Mouse (Mus musculus): ENCODE results near the gene Atp2b1. TPM values are rescaled to one million over a fixed set of nuclear protein-coding genes. Genes with fewer than 3 reads are reported as not detected.

The Atp2b1 gene
- total and polyA plus RNA-seq, 3 experiments: 23.5 to 26.6 TPM; not detected in 1

- Histone ChIP-seq H3K4me3 (ENCODE audit: control insufficient read depth in 1 of 2, insufficient read depth in 1 of 2, low read depth in 2 of 2, low read length in 2 of 2) (no peak overlapping the region), H3K9me3 (replicated peaks; ENCODE audit: insufficient read depth, low read length) (no peaks in the 10 kb centered on the region), H3K9ac (ENCODE audit: control insufficient read depth, low read depth, low read length, poor library complexity, severe bottlenecking) (no peak overlapping the region), H3K36me3 (ENCODE audit: control insufficient read depth in 1 of 2, insufficient read depth in 2 of 2, low read length in 2 of 2) (peaks cover 0 to 17% of the 10 kb centered on the region in 2 experiments; a peak in 2 of 4 replicates), H3K27ac (ENCODE audit: control insufficient read depth, low read depth, low read length) (no peak overlapping the region), H3K27me3 (ENCODE audit: control insufficient read depth in 1 of 2, insufficient read depth in 2 of 2, low read length in 2 of 2) (no peaks in the 10 kb centered on the region), H3K79me2 (ENCODE audit: control insufficient read depth, insufficient read depth, low read length, poor library complexity) (no peaks in the 10 kb centered on the region), H3K4me1 (ENCODE audit: control insufficient read depth in 1 of 2, insufficient read depth in 2 of 2, low read length in 2 of 2) (peaks cover 5 to 10% of the 10 kb centered on the region in 2 experiments)
- TF ChIP-seq SIN3A (IDR thresholded peaks at IDR 0.05; ENCODE audit: low read length) (no peak), ZC3H11A (IDR thresholded peaks at IDR 0.05; ENCODE audit: low read depth, low read length) (no peak), RAD21 (IDR thresholded peaks at IDR 0.05; ENCODE audit: low read depth, low read length) (no peak), MAZ (IDR thresholded peaks at IDR 0.05; ENCODE audit: low read depth, low read length) (no peak), ZMIZ1 (IDR thresholded peaks at IDR 0.05; ENCODE audit: low read depth, low read length) (no peak), POLR2AphosphoS5 (IDR thresholded peaks at IDR 0.05; ENCODE audit: borderline replicate concordance, low read depth, low read length) (no peak), MYC (IDR thresholded peaks at IDR 0.05; ENCODE audit: low read depth, low read length) (no peak), TCF12 (IDR thresholded peaks at IDR 0.05; ENCODE audit: low read depth, low read length) (no peak), E2F4 (IDR thresholded peaks at IDR 0.05; ENCODE audit: borderline replicate concordance, low read depth, low read length) (no peak), TAL1 (IDR thresholded peaks at IDR 0.05; ENCODE audit: low read length) (no peak), MEF2A (IDR thresholded peaks at IDR 0.05; ENCODE audit: extremely low read depth, insufficient replicate concordance, low read depth, low read length, poor library complexity, severe bottlenecking) (no peak), ETS1 (IDR thresholded peaks at IDR 0.05; ENCODE audit: low read depth, low read length) (no peak), KAT2A (conservative IDR thresholded peaks at IDR 0.05; ENCODE audit: low read depth, low read length) (no peak), MYB (IDR thresholded peaks at IDR 0.05; ENCODE audit: low read depth, low read length) (no peak)
- no peak for DNase-seq (ENCODE audit: low read depth, low spot score)
Observed at GRCm38 (mm10) chr10:98864851-98865250, 49.4 kb upstream of the Atp2b1 start.

GRCm38 (mm10) chr10:98866836-98867370 lies 47.3 kb upstream of the Atp2b1 start:
- H3K27me3 ChIP-seq (ENCODE audit: control insufficient read depth in 1 of 2, insufficient read depth in 2 of 2, low read length in 2 of 2): no peaks in the 10 kb centered on the region
- DNase-seq (ENCODE audit: low read depth, low spot score): no peak
- peaks cover 0 to 11% of the 10 kb centered on the region in 2 experiments; a peak in 2 of 4 replicates for H3K36me3 ChIP-seq (ENCODE audit: control insufficient read depth in 1 of 2, insufficient read depth in 2 of 2, low read length in 2 of 2)
- no peak overlapping the region for H3K27ac ChIP-seq (ENCODE audit: control insufficient read depth, low read depth, low read length)
- H3K79me2 ChIP-seq (ENCODE audit: control insufficient read depth, insufficient read depth, low read length, poor library complexity): no peaks in the 10 kb centered on the region
- no peaks in the 10 kb centered on the region for H3K9me3 ChIP-seq (replicated peaks; ENCODE audit: insufficient read depth, low read length)
- H3K9ac ChIP-seq (ENCODE audit: control insufficient read depth, low read depth, low read length, poor library complexity, severe bottlenecking): no peak overlapping the region
- peaks cover 4 to 5% of the 10 kb centered on the region in 2 experiments for H3K4me1 ChIP-seq (ENCODE audit: control insufficient read depth in 1 of 2, insufficient read depth in 2 of 2, low read length in 2 of 2)
- H3K4me3 ChIP-seq (ENCODE audit: control insufficient read depth in 1 of 2, insufficient read depth in 1 of 2, low read depth in 2 of 2, low read length in 2 of 2): no peak overlapping the region
- TF ChIP-seq GATA1 (IDR thresholded peaks at IDR 0.05; ENCODE audit: low read depth, low read length) (no peak), RCOR1 (IDR thresholded peaks at IDR 0.05; ENCODE audit: low read depth, low read length) (no peak), ZNF384 (IDR thresholded peaks at IDR 0.05; ENCODE audit: low read depth, low read length) (no peak), MEF2A (IDR thresholded peaks at IDR 0.05; ENCODE audit: extremely low read depth, insufficient replicate concordance, low read depth, low read length, poor library complexity, severe bottlenecking) (no peak), MAX (IDR thresholded peaks at IDR 0.05; ENCODE audit: low read length) (no peak), TCF12 (IDR thresholded peaks at IDR 0.05; ENCODE audit: low read depth, low read length) (no peak), SIN3A (IDR thresholded peaks at IDR 0.05; ENCODE audit: low read length) (no peak)
